Mouse (Mus musculus): ENCODE results near the gene Taf12.

- TF ChIP-seq CTCF (IDR thresholded peaks at IDR 0.05; ENCODE audit: borderline replicate concordance, extremely low read depth, insufficient read depth, insufficient read length) = no peak
- TF ChIP-seq POLR2A (IDR thresholded peaks at IDR 0.05; ENCODE audit: borderline replicate concordance, extremely low read depth, insufficient read depth, insufficient read length, poor library complexity, severe bottlenecking) = no peak
Measured at GRCm38 (mm10) chr4:132332880-132333279, 58.7 kb downstream of the Taf12 start.

All from brain, embryonic 14.5 days (tissue).